8 mouse cellular contexts compared by ENCODE assay signal in the genomic region with DNA sequence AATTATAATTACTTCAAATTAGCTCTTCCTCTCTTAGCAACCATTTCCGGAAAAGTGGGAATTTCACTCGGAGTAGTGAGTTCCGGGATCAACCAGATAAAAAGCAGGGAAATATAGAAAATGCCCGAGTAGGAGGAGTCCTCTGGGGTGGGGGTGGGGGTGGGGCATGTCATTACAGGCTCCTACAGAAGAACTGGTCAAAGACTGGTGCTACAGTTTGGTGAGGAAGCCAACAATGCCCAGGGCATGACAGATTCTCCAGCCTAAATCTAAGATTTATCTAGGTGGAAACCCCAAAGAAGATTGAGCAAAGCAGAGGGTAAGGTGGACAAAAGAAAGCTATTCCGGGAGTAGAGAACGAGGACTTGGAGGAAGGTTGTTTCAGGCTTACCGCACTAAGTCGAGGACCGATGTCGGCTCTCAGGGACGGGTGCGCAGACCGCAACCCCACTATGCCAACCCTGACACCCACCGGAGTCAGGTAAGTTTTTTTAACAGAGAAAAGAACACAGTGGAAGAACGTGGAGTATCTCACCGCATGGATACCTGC. TPM values are rescaled to one million over a fixed set of nuclear protein-coding genes. Genes with fewer than 3 reads are reported as not detected.
A peak's percentile ranks its signal among the peaks of the same experiment; 100 is the strongest.
DNase-seq lines count a peak whose midpoint lies in the region; ATAC-seq lines count a peak whose summit lies in the region.

No protein-coding gene starts in this region.

- peaks cover 28% of the 10 kb centered on the region for H3K36me3 ChIP-seq in heart, embryonic 16.5 days (ENCODE audit: control insufficient read depth, insufficient read depth)
- no peaks in the 10 kb centered on the region for H3K36me3 ChIP-seq in hindbrain, embryonic 11.5 days (ENCODE audit: control insufficient read depth, insufficient read depth, low read length)

- no peaks in the 10 kb centered on the region for H3K9me3 ChIP-seq in heart, embryonic 16.5 days (replicated peaks; ENCODE audit: control insufficient read depth, low read length)
- H3K9me3 ChIP-seq in hindbrain, embryonic 11.5 days (ENCODE audit: control insufficient read depth, low read length): no peaks in the 10 kb centered on the region

- H3K4me3 ChIP-seq in heart, embryonic 16.5 days (ENCODE audit: low read length): peak overlapping the region; percentile 90
- H3K4me3 ChIP-seq in hindbrain, embryonic 11.5 days (ENCODE audit: low read depth, low read length): peak overlapping the region; percentile 82

- peak overlapping the region; percentile 89 for H3K27ac ChIP-seq in heart, embryonic 16.5 days (ENCODE audit: low read length)
- peak overlapping the region; percentile 54 for H3K27ac ChIP-seq in hindbrain, embryonic 11.5 days (ENCODE audit: low read depth, low read length)

- H3K4me2 ChIP-seq in heart, embryonic 16.5 days (ENCODE audit: low read depth, low read length): peak overlapping the region; percentile 74
- peak overlapping the region; percentile 68 for H3K4me2 ChIP-seq in hindbrain, embryonic 11.5 days (replicated peaks; ENCODE audit: low read depth, low read length)

- H3K27me3 ChIP-seq in heart, embryonic 16.5 days (ENCODE audit: control insufficient read depth, insufficient read depth, low read length): no peaks in the 10 kb centered on the region
- no peaks in the 10 kb centered on the region for H3K27me3 ChIP-seq in hindbrain, embryonic 11.5 days (ENCODE audit: control insufficient read depth, insufficient read depth, low read length)

- WGBS in heart, embryonic 16.5 days: under 1% methylated on average over 16 of the region's 16 CpGs
- 2% methylated on average over 16 of the region's 16 CpGs for WGBS in hindbrain, embryonic 11.5 days

- ATAC-seq in heart, embryonic 16.5 days (replicated peaks; ENCODE audit: extremely low read depth, insufficient read depth, low FRiP score): no peak; the same call in 1 of the 2 replicates
- peak; percentile 55 for ATAC-seq in hindbrain, embryonic 11.5 days (ENCODE audit: low FRiP score)
- peak; percentile 19 for ATAC-seq in megakaryocyte-erythroid progenitor cell, adult 5-6 weeks (replicated peaks; ENCODE audit: low FRiP score, low TSS enrichment, poor library complexity, severe bottlenecking)
- ATAC-seq in monocyte, adult 5-6 weeks (replicated peaks; ENCODE audit: insufficient number of reproducible peaks, low FRiP score, low TSS enrichment, poor library complexity, severe bottlenecking): no peak

- peaks cover 34% of the 10 kb centered on the region for H3K4me1 ChIP-seq in heart, embryonic 16.5 days (ENCODE audit: control insufficient read depth, insufficient read depth, low read length)
- peaks cover 8% of the 10 kb centered on the region for H3K4me1 ChIP-seq in hindbrain, embryonic 11.5 days (replicated peaks; ENCODE audit: control insufficient read depth, insufficient read depth, low read length)

- peak overlapping the region; percentile 84 for H3K9ac ChIP-seq in heart, embryonic 16.5 days (ENCODE audit: low read length)
- H3K9ac ChIP-seq in hindbrain, embryonic 11.5 days (ENCODE audit: low read depth, low read length): peak overlapping the region; percentile 71

- no peak for DNase-seq in heart, adult 8-10 months (ENCODE audit: low spot score)
- peak; percentile 54 for DNase-seq in ZHBTc4 (ENCODE audit: low read depth, low spot score)
- no peak for DNase-seq in hindbrain, embryonic 11.5 days (ENCODE audit: low spot score)
- no peak for DNase-seq in embryo, embryonic 10 days (ENCODE audit: low spot score)
- no peak for DNase-seq in adrenal gland, adult 8-10 months

RNA-seq across cellular contexts. Expression of a gene that starts 0.3 kb away (rescaled TPM):
- polyA plus RNA-seq in heart, embryonic 16.5 days (2015; fragmentation: Nextera tagmentation; extraction: Ambion mirVana): 57.1 and 58.7 TPM in 2 replicates
- 10 to 100 TPM; 38.2 to 44.5 (median 43.4) TPM for total RNA-seq in heart, adult 8-10 months (2022)
- 107 and 117 TPM in 2 replicates for polyA plus RNA-seq in hindbrain, embryonic 11.5 days (2014; fragmentation: Nextera tagmentation; extraction: Ambion mirVana)
- 51.9 and 59.4 TPM in 2 replicates for total RNA-seq in megakaryocyte-erythroid progenitor cell, adult 5-6 weeks (2014; fragmentation: Nextera tagmentation)
- 68.6 and 75.3 TPM in 2 replicates for total RNA-seq in megakaryocyte-erythroid progenitor cell, adult 5-6 weeks (2017)
- total RNA-seq in monocyte, adult 5-6 weeks (2017): 67.3 to 110 TPM (median 84.7 TPM) in 3 replicates
- 10 to 100 TPM; 54.0 to 83.2 (median 62.0) TPM for total RNA-seq in adrenal gland, adult 8-10 months (2022)

RNA-seq across cellular contexts. Expression of a gene that starts 18.1 kb away (rescaled TPM):
- 16.2 and 23.9 TPM in 2 replicates for polyA plus RNA-seq in heart, embryonic 16.5 days (2015; fragmentation: Nextera tagmentation; extraction: Ambion mirVana)
- total RNA-seq in heart, adult 8-10 months (2022): 10 to 100 TPM; 10.8 to 23.0 (median 16.2) TPM
- 22.4 and 37.1 TPM in 2 replicates for polyA plus RNA-seq in hindbrain, embryonic 11.5 days (2014; fragmentation: Nextera tagmentation; extraction: Ambion mirVana)
- total RNA-seq in megakaryocyte-erythroid progenitor cell, adult 5-6 weeks (2014; fragmentation: Nextera tagmentation): 29.3 and 59.5 TPM in 2 replicates
- total RNA-seq in megakaryocyte-erythroid progenitor cell, adult 5-6 weeks (2017): 15.8 and 17.3 TPM in 2 replicates
- 15.1 to 25.6 TPM (median 19.0 TPM) in 3 replicates for total RNA-seq in monocyte, adult 5-6 weeks (2017)
- total RNA-seq in adrenal gland, adult 8-10 months (2022): 10 to 100 TPM; 20.7 to 31.8 (median 24.4) TPM

RNA-seq across cellular contexts. Expression of a gene that starts 18.1 kb away (rescaled TPM):
- 54.0 and 55.3 TPM in 2 replicates for polyA plus RNA-seq in heart, embryonic 16.5 days (2015; fragmentation: Nextera tagmentation; extraction: Ambion mirVana)
- 10 to 100 TPM; 16.4 to 23.3 (median 17.3) TPM for total RNA-seq in heart, adult 8-10 months (2022)
- polyA plus RNA-seq in hindbrain, embryonic 11.5 days (2014; fragmentation: Nextera tagmentation; extraction: Ambion mirVana): 92.9 and 98.4 TPM in 2 replicates
- total RNA-seq in megakaryocyte-erythroid progenitor cell, adult 5-6 weeks (2014; fragmentation: Nextera tagmentation): 74.2 and 76.1 TPM in 2 replicates
- total RNA-seq in megakaryocyte-erythroid progenitor cell, adult 5-6 weeks (2017): 16.6 and 29.1 TPM in 2 replicates
- total RNA-seq in monocyte, adult 5-6 weeks (2017): 6.2 to 21.3 TPM (median 6.9 TPM) in 3 replicates
- 10 to 100 TPM; 43.7 to 64.6 (median 53.9) TPM for total RNA-seq in adrenal gland, adult 8-10 months (2022)

RNA-seq across cellular contexts. Expression of a gene that starts 37.1 kb away (rescaled TPM):
- 34.1 and 38.0 TPM in 2 replicates for polyA plus RNA-seq in heart, embryonic 16.5 days (2015; fragmentation: Nextera tagmentation; extraction: Ambion mirVana)
- total RNA-seq in heart, adult 8-10 months (2022): 1 to 10 TPM; 5.4 to 8.1 (median 6.3) TPM
- 146 and 154 TPM in 2 replicates for polyA plus RNA-seq in hindbrain, embryonic 11.5 days (2014; fragmentation: Nextera tagmentation; extraction: Ambion mirVana)
- total RNA-seq in megakaryocyte-erythroid progenitor cell, adult 5-6 weeks (2014; fragmentation: Nextera tagmentation): 5.0 and 11.3 TPM in 2 replicates
- total RNA-seq in megakaryocyte-erythroid progenitor cell, adult 5-6 weeks (2017): 9.9 and 19.2 TPM in 2 replicates
- 12.2 to 30.8 TPM (median 24.9 TPM) in 3 replicates for total RNA-seq in monocyte, adult 5-6 weeks (2017)
- 10 to 100 TPM; 14.3 to 16.5 (median 16.1) TPM for total RNA-seq in adrenal gland, adult 8-10 months (2022)

RNA-seq across cellular contexts. Expression of a gene that starts 45.8 kb away (rescaled TPM):
- 39.4 and 40.5 TPM in 2 replicates for polyA plus RNA-seq in heart, embryonic 16.5 days (2015; fragmentation: Nextera tagmentation; extraction: Ambion mirVana)
- total RNA-seq in heart, adult 8-10 months (2022): 10 to 100 TPM; 22.2 to 32.1 (median 28.6) TPM
- 39.1 and 43.7 TPM in 2 replicates for polyA plus RNA-seq in hindbrain, embryonic 11.5 days (2014; fragmentation: Nextera tagmentation; extraction: Ambion mirVana)
- 75.1 and 81.3 TPM in 2 replicates for total RNA-seq in megakaryocyte-erythroid progenitor cell, adult 5-6 weeks (2014; fragmentation: Nextera tagmentation)
- 47.7 and 59.0 TPM in 2 replicates for total RNA-seq in megakaryocyte-erythroid progenitor cell, adult 5-6 weeks (2017)
- 18.7 to 42.7 TPM (median 33.6 TPM) in 3 replicates for total RNA-seq in monocyte, adult 5-6 weeks (2017)
- total RNA-seq in adrenal gland, adult 8-10 months (2022): 100 to 1,000 TPM; 101 to 198 (median 175) TPM

Comparison
In these comparisons a context has a peak if more than half of its experiments do, and no peak if none do; other contexts are left out.
1. ATAC-seq: peak in hindbrain, embryonic 11.5 days (single experiment) and megakaryocyte-erythroid progenitor cell, adult 5-6 weeks (single experiment); none in heart, embryonic 16.5 days (single experiment) and monocyte, adult 5-6 weeks (single experiment).